Mouse (Mus musculus): ENCODE data around the gene Bach2. TPM values are rescaled to one million over a fixed set of nuclear protein-coding genes. Genes with fewer than 3 reads are reported as not detected.

Gene Bach2
- polyA plus RNA-seq, 1 experiment: 2.3 TPM

DNA sequence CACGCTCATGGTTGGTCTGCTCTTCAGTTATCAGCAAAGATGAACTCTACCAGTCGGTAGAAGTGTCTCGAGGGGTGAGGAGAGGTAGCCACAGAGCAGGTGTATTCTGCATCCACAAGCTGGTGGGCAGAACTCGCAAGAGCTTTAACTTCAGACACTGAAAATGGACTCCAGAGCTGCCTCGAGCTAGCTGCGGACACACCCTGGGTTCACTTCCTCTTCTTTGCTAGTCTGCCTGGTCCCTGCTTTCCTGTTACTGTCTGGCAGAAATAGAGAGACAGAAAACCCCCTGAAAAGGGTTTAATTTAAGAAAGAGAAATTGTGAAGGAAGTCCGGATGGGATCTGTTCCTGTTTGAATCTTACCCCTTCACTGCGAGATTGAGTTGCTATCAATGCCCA, 326.3 kb downstream of the Bach2 start:
- DNase-seq (ENCODE audit: low spot score): no peak

DNA sequence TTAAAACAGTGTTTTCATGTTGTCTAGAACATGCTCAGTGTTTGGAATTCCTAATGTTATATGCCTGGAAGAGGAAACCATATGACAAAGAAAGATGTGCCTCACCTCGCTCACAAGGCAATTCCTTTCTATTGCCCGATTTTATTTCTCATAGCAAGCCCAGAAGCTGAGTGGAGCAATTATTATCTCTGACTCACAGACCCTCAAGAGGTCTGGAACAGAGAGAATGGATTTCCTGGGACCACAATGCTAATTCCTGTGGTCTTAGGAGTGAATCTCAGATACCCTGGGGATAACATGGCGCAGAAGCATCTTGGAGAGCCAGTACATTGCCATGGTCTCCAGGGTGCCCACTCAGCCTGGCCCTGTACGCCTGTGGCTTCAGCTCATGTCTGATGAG, 330.4 kb downstream of the Bach2 start:
- DNase-seq (ENCODE audit: low spot score): no peak

DNA sequence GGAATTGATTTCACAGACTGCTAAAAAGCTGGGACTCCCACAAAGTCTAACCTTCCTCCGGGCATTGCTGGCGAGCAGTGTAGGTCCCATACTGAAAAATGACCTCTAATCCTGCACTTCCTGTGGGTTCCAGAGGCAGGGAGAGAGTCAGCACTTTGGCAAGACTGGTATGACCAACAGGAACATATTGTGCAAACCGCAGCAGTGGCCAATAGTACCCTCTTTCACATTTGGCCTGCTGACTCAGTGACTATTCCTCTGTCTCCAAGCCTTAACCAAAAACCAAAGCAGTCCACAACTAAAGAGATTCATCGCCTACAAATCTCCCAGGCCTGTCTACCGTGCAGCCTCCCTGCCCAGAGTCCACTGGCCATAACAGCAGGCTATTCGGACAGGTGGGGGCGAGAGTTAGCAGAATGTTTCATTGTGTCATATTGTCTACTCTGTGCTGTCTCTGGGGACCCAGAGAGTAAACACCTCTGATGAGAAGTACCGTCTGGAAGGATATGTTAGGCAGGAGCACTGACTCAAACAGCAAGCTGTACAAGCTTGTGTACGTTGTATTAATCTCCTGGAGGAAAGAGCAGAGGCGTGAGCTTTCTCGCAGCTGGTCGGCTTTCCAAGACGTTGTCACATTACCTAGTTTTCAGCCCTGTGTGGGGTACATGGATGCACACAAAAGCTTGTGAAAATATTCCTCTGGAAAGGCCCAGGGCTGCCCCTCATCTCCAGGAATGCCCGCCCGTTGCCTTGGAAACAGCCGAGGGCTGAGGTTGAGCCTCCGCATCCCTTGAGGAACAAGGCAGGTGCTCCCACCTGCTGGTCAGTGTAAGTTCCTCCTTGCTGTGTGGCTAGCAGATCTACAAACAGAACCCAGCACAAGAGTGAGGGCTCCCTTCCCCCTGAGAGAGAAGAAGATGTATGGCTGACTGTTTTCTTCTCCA, 331.7 kb downstream of the Bach2 start:
- no peak for DNase-seq (ENCODE audit: low spot score)

DNA sequence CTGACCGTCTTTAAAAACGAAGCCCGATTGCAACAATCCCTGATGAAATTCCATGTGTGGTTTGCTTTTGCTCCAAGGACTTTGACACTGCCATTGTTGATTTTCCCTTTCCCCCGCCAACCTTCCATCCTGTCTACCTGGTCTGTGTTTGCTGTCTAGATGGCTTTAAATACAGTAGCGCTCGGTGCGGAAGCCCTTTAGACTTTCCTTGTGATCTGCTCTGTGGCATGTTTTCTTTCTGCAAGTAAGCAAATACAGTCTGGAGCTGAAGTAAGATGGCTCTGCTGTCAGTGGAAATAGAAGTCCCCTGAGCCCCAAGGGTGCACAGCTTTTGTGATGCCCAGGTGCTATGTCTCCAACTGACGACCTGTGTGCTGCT, 332.3 kb downstream of the Bach2 start:
- no peak for DNase-seq (ENCODE audit: low spot score)

DNA sequence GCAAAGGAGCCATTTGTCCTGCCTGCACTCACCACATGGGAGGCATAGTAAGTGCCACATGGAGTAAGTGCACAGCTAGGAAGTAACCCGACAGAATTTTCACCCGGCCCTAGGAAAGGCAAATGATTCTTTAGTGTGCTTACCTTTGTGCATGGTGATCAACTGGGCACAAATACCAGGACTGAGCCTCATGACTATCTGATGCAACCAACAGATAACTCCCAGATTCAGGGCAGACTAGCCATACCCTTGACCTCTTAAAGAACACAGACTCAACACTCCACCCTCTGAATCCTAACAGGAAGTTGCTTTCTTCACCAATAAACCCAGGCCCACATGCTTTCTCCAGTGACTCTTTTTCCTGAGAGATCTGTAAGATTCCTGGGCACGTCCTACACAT, 332.8 kb downstream of the Bach2 start:
- no peak for DNase-seq (ENCODE audit: low spot score)

DNA sequence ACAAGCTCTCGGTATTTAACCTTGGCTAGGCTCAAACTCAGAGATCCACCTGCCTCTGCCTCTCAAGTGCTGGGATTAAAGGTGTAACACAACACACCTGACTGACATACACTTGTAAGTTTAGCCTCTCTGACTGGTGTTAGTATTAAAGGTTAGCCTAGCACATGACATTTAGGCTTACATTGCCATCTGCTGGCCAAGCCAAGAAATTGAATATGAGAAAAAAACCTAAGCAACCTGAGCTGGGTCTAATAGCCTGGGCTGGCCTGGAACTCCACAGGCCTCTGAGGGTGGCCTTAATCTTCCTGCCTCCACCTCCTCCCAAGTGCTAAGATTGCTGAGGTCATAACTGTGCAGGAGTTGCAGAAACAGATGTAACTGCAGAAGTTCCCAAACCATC, 333.5 kb downstream of the Bach2 start:
- DNase-seq (ENCODE audit: low spot score): no peak

DNA sequence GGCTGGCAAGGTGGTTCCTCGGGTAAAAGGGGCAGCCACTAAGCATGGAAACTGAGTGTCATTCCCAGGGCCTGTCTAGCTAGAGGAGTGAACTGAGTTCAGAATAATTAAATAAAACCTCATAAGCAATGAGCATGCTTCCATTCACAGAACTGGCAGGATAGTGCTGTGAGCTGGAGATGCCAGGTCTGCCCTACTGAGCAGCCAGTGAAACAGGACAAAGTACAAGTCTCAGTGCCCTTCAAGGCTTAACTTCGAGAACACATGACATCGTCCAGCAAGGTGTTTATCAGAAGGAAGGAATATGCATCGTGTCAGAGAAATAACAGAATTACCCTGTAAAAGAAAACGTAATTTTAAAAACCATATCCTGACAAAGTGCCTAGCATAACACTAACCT, 335.0 kb downstream of the Bach2 start:
- no peak for DNase-seq (ENCODE audit: low spot score)

DNA sequence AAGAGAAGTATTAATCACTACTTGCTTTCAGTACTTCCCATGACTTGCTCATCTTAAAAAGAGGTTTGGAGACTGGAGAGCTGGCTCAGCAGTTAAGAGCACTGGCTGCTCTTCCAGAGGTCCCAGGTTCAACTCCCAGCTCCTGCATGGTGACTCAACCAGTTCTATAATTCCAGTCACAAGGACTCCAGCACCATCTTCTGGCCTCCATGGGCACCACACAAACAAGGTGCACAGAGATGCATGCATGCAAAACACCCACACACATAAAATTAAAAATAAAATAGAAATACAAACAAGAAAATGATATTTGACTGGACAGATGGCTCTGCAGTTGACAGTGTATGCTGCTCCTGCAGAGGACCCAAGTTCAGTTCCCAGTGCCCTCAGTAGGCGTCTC, 336.0 kb downstream of the Bach2 start:
- DNase-seq (ENCODE audit: low spot score): no peak

DNA sequence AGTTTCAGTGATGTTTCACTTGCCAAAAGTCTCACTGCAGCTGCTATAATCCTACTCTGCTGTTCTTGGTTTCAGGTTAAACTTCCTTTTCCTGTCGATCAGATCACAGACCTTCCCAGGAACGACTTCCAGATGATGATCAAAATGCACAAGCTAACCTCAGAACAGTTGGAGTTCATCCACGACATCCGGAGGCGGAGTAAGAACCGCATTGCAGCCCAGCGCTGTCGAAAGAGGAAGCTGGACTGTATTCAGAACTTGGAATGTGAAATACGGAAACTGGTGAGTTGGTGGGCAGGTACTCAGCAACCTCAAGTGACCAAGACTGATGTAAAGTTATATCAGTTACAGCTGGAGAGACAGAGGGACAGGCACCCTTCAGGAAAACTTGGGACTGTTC, 336.6 kb downstream of the Bach2 start:
- DNase-seq (ENCODE audit: low spot score): no peak

DNA sequence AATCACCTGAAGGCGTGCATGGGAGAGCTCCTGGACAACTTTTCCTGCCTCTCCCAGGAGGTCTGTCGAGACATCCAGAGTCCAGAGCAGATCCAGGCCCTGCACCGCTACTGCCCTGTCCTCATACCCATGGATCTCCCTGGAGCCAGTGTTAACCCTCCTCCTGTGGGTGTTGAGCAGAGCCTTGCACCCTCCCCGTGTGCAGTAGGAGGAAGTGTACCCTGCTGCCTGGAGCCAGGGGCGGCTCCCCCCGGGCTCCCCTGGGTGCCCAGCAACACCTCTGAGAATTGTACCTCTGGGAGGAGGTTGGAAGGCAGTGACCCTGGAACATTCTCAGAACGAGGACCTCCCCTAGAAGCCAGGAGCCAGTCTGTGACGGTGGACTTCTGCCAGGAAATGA, 341.2 kb downstream of the Bach2 start:
- DNase-seq (ENCODE audit: low spot score): no peak

DNA sequence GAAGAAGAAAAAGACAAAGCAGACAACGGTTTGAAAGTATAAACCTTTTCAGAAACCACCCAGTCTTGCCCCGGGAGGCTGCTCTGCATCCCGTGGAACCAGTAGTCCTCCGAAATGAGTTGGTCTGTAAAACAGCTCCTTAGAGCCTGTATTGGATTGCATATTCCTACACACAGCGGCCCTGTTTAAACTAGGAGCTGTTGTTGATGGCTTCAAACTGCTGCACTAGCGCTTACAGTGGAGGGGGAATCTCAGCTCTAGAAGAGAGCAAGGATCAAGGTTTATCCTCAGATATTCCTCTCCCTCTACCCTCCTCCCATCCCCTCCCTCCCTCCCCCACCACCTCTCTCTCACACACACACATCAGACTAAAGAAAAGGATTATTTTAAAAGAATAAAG, 345.6 kb downstream of the Bach2 start:
- DNase-seq (ENCODE audit: low spot score): no peak

DNA sequence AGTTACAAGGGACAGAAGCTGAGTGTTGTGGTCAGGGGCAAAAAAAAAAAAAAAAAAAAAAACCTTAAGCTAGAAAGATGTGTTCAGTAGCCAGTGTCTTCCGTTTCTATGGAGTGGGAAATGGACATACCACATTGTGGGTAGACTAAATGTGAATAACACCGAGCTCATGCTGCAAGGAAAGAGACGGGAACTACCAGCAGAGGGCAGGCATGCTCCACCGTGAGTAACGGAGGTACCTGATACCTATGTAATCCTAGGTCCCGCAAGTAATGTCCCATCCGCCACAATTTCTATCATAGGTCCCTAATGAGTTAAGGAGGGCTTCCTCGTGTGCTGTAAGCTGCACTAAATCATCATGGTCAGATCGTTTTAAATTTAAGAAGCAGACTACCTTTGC, 348.0 kb downstream of the Bach2 start:
- no peak for DNase-seq (ENCODE audit: low spot score)

DNA sequence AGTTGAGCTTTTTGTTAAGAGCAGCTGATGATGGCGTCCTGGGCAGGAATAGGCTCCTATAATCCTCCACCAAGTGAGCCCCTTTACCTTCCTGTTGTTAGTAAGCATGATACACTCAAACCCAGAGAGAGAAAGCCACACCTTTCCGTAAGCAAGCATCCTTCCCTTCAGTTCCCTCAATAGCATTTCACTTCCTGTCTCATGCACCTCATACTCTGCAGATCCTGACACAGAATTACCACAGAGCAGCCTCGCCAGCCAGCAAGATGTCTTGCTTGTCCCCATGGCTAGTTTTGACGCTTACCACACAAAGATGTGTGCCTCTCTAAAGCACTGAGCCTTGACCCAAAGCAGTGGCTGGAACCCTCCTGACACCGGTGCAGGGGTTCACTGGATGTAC, 348.9 kb downstream of the Bach2 start:
- no peak for DNase-seq (ENCODE audit: low spot score)

DNA sequence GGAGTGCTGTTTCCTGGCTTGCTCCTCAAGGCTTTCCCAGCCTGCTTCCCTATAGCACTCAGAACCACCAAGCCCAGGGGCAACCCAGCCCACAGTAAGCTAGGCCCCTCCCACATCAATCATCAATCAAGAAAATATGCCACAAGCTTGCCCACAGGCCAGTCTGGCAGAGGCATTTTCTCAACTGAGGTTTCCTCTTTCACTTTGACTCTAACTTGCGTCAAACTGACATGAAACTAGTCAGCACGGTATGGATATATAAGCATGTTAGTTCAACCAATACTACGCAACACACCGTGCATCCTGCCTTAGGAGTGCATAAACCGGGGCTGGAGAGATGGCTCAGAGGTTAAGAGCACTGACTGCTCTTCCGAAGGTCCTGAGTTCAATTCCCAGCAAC, 349.6 kb downstream of the Bach2 start:
- DNase-seq (ENCODE audit: low spot score): no peak

DNA sequence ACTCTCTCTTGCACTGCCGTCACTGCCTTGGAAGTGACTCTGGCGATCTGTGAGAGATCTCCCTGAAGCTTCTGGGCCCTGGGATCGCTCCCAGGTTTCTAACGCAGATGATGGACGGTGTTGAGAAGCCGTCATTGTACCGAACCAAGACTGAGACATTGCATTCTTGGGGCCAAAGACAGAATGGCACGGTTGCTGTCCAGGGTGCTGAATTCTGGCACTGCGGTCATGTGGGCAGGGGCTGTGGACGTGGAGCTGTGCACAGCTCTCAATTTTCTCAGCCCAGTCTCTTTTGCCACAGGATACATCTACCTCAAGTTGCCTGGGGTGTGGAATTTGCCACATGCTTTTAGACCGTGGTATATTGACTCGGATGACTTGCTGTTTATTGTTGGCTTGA, 362.5 kb downstream of the Bach2 start:
- peak; percentile 29 for DNase-seq (ENCODE audit: low spot score)

DNA sequence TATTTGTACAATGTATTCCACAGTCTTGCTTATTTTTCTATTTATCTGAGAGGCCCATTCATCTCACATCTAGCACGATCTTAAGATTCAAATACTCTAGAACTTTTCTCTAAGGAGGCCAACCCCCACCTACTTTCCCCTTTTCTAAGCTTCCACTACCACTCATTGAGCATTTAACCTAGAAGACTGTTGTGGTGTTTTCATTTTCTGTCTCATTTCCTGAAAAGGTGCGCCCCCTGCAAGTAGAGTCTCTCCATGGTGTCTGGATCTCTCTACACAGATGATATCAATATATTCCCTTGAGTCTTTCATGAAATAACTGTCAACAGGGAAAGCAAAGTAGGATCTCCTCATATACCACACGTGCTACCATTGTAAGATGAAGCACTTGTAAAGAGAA, 364.1 kb downstream of the Bach2 start, which contains the start of gene Gja10:
Gene Gja10 (minus strand): TSS at position 101 of the 400 bp plus-strand sequence.
- DNase-seq (ENCODE audit: low spot score): no peak

DNA sequence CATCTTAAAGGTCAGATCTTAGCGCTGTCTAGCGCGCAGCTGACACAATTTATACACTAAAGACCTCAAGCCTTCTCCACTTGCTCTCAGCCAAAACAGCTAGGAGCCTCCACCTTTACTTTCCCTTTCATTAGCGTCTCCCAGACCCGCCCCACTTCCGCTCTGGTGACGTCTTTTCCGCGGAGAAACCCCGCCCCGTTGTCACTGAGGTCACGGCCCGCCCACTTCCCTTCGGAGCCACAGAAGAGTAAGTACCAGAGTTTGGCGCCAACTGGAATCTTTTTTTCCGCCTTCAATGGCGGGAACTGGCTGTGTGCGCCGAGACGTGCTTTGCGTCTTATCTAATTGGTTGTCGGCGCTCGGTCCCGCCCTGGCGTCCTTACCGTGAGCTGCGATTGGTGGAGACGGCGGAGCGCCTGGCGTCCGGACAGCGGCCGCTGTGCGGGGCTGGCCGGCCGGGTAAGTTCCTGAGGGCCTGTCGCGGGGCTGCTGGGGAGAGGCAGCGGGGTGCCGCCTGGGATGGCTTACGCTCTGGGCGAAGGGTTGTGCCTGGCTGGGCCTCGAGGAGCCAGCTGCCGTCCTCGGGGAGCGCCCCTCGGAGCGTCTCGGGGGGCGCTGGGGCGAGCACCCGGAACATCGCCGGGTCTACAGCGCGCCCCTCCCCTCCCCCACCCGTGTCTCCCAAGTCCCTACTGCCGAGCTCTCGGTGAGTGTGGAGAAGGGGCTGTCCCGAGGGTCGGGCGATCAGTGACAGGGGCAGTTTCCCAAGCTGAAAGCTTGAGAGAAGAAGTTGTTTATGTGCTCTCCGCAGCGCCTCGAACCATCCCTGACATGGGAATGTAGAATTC, 376.7 kb downstream of the Bach2 start, which contains the start of gene Casp8ap2:
Gene Casp8ap2 (plus strand): TSS at position 418 of the 848 bp plus-strand sequence.
- peak; percentile 93 for DNase-seq (ENCODE audit: low spot score)

DNA sequence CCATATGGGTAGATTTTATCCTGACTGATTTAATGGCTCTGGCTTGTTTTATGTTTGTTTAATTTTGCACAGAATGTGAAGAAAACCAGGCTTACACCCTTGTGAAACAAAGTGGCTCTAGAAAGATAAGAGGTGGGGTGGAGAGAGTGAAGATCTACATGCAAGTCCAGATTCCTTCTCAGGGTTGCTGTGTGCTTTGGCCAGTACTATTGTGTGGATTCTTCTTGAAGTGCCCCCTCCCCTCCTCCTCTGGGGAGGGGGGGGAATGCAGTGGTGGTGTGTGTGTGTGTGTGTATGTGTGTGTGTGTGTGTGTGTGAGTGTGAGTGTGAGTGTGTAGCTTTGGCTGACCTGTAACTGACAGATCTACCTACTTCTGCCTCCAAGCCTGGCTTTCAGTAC, 383.0 kb downstream of the Bach2 start:
- no peak for DNase-seq (ENCODE audit: low spot score)
